Mouse (Mus musculus): ENCODE measurements around the gene Mex3a.

DNA sequence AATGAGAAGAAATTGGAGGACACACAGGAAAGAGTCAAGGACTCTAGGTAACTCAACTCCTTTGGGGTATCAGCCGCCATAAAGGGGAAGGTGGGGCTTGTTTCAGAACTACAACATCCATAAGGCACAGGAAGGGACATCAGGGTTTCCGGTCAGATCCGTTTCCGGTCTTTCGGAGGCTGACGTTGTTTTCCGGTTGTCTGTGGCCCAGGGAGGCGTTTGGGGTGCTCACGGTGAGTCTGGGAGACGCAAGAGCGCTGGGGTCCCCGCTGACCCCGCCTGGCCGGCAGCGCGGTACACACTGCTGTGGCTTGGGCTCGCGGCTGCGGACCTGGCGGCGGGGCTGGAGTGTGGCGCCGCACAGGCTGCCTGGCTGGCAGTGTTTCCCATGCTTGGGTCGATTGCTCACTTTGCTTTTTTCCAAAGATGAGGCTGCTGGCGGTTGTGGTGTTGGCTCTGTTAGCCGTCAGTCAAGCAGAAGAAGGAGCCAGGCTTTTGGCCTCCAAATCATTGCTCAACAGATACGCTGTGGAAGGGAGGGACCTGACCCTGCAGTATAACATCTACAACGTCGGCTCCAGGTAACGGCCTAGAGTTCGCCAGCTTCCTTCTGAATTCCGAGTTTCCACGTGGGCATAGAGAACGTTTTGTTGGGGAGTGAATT is 47.4 kb downstream of the Mex3a start:
- TF ChIP-seq CTCF (IDR thresholded peaks at IDR 0.05; ENCODE audit: low read depth, low read length) (no peak), POLR2A (IDR thresholded peaks at IDR 0.05; ENCODE audit: extremely low read depth, insufficient read depth, low read length) (peak; percentile 58; the same call in 1 of the 2 replicates)

All from liver, adult 2 months (tissue).